Mouse (Mus musculus) E14TG2a.4 (cell line): ENCODE measurements around the gene Srd5a3.

Source experiments
- CTCF ChIP-seq: conservative IDR thresholded peaks from 2 replicates; pipeline ENCODE4 v1.5.1; 2014; ENCODE audit warnings: low read length
- NANOG ChIP-seq: IDR thresholded peaks from 2 replicates; pipeline ENCODE4 v1.6.1; 2014; ENCODE audit warnings: borderline replicate concordance, low read length, mixed read lengths

DNA sequence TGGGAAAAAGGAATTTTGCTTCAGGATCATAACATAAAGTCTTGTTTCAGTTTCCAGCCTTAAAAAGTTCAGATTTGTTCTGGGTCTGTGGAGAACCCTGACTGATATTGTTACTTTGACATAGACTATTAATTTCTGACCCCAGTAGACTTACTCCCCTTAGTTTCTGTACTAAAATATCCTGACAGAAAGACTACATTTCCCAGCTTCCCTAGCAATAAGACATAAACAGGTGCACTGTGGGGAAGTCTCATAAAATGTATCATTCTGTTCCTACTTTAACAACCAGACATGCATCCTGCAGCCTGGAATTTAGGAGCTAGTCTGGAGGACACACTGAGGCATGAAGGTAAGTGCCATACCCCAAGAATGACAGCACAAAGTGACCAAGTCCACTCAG is 31.0 kb downstream of the Srd5a3 start:
- TF ChIP-seq CTCF (no peak), NANOG (no peak)
